Mouse (Mus musculus) adrenal gland, postnatal 4 days (tissue): Measurements from ENCODE around the gene Ap3b1. TPM values are rescaled to one million over a fixed set of nuclear protein-coding genes. Genes with fewer than 3 reads are reported as not detected.

Experiments
- DNase-seq, 2 experiments: peaks; one replicate each; pipeline ENCODE4 v3.0.0; 2021 to 2022; ENCODE audit warnings: low spot score in 2 of 2, mixed read lengths in 2 of 2
- total RNA-seq, 2 experiments: library from RNA; stranded (reverse); gene quantifications; 2 replicates each; pipeline ENCODE4 v1.2.3; 2021

The Ap3b1 gene
- total RNA-seq, 2 experiments from 2014 or later: 48.1 to 53.5 TPM

DNA sequence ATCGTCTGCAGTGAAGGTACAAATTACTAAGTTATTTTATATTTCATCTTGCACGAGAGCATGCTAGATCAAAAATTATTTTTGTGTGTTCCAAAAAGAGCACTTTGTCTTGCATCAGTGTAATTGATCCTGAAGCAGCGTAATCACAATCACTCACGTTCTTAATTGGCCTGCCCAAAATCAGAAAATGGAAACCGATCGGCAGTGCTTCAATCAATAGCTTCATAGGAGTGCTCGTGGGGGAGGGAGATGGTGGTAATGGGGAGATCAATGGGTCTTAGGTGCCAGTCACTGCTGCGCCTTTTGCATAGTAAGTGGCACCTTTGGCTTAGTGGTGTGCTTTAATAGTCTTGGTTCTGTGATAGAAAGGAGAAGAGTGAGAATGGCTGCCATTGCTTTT, 174.8 kb downstream of the Ap3b1 start:
- no peak for DNase-seq

DNA sequence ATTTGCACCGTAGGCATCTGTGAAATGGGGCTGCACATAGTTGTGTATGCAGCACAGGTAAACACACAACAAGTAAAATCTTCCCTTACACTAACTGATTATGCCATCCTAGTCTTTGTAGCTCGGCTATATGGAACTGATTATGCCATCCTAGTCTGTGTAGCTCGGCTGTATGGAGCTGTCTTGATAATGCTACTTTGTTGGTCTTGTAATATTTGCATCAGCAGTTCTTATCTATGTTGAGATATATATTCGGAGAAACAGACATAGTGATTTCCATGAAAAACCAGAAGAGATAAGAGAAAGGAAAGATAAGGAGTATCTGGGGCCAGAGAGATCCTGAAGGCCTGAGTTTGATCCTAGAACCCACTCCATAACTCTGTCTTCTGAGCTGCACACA, 178.6 kb downstream of the Ap3b1 start:
- DNase-seq: no peak

DNA sequence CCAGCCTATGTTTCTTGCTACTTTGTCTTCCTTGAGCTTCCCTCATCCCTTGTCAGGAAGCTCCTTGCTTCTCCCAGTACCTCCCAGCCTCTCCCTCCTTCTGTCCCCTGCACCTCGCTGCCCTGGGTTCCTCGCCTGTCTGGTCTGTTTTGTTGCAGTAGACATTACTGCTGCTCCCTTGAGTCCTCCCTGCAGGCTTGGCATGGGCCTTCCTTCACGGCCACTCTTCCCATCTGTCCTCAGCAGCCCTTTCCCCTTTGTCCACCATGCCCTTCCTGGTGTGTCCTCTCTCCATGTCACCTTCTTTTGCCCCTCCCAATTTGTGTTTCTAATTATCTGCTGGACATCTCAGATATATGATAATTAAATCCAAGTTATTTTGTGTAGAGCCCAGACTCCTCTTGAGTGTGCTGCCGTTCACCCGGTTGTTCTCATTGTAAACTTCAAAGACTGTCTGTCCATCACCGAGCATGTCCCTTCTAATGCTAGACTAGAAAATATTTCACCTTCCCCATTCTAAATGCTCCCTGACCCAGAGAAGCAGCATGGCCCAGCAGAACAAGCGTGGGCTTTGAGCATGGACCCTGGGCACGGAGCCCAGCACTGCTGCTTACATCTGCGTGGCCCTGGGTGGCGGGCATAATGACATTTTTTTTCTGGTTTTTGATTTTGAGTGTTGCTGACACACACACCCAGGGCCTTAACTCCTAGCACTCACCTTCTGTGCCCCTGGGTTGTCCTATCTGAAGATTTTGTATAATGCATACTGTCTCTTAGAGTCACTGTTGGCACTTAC, 181.3 kb downstream of the Ap3b1 start:
- DNase-seq: no peak

DNA sequence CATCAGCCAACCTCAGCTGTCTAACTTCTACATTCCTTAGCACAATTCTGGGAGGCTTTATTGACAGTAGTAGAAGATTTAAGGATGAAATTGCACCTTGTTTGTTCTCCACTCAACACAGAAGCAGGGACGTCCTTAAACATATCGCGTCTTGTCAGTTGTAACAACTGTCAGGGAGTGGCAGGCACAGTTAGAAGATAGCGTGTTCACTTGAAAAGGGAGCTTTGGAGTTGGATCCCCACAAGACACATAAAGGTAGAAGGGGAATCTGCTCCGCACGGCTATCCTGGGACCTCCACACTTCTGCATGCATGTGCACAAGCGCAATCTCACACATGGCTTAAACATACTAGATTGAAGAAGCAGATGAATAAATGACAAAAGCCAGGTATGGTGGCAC, 183.3 kb downstream of the Ap3b1 start:
- no peak for DNase-seq

DNA sequence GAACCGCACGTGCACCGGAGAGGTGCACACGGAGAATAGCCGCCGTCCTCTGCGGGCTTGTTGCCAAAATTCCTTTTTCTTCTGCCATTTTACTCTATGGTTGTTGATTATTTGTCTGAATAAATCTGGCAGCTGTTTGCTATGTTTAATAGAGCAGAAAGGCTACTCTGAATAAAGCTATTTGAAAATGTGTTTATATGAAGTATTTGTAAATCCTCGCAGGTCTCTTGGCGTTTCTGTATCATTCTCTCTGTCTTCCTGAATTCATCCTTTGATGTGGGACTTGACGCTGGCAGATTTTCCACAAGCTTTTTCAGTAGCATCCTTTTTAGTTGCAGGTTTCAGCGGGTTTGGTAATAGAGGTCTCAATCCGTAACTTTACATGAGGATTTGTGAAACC, 185.5 kb downstream of the Ap3b1 start:
- no peak for DNase-seq

DNA sequence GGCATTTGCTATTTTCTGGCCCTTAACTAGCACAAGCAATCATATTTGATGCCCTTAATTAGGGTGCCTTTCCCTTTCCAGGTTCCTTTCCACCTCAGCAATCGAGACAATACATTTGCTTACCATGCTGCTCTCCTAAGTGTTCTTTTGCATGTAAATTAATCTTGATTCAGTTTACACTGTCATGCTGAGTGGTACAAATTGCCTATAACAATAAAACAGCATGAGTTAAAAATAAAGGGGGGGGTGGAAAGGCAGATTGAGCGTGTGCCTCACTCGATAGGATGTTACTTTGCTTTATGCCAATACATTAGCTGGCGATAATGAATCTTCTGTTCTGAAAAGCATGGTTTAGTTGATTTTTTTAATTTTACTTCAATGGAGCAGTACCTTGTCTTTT, 187.0 kb downstream of the Ap3b1 start:
- no peak for DNase-seq

DNA sequence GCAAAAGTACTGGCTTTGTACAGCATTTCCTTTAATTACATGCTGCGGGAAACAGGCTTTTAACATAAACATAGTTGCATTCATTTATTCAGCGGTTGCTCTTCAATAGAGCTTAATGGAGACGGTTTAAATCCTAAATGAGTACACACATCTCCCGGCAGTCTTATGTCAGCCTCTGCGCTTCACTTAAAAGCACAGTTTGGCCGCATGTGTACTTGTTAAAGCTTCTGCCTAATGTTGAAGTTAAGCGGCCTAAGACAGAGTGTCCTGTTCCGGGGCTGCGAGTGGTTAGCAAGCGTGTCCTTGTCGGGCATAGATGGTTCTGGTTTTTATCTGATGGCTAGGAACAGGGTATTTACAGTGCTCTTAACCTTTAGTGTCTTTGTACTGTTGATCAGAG, 187.5 kb downstream of the Ap3b1 start:
- DNase-seq: no peak

DNA sequence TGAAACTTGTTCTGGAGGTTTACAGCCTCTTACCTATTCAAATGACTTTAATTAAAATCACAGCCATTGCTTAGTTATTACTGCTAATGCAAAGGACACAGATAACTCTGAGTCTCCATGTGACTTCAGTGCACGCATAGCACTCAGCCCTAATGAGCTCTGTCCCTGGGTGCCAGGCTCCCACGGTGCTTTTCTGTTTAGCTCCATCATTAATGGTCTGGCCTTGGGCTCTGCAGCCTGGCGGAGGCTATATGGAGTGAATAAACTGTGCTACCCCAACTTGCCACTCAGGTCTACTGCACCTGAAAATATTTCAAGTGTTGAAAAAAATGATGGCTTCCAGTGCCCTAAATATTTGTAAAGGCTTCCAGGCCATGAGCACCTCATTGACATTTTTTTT, 190.8 kb downstream of the Ap3b1 start:
- no peak for DNase-seq

DNA sequence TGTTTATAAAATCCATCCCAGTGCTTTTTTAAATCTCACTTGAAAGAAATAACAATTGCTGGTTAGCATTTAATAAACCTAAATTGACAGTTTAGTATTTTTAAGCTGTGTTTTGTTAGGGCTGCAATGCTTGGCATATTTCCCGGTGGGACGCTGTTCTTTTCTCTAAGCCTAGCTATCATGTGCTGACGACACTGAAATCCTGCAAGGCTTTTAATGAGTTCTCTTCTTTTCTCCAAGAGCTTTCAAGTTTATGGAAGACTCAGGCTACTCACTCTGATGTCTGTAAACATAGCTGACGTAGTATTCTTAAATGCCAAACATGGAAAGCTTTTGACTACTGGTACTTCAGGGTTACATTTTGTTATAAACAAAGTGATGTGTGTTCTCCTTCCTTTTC, 191.3 kb downstream of the Ap3b1 start:
- no peak for DNase-seq

DNA sequence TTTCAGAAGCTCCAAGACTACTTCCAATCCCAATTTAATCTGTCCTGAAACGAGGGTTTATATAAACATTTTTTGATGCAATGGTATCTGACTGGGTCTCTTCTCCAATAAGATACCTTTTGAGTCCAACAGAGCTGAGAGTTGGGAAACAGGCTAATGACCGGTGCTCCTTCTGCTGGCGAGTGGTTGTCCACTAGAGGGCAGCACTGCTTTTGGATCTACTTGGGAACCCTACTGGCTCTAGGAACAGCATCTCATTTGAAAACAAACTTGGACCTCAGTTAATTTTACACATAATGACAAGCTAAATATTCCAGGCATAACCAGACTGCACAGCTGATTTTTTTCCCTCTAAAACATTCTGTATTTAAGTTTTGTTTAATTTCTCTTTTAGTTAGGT, 201.3 kb downstream of the Ap3b1 start:
- peak; percentile 51 to 56 for DNase-seq

DNA sequence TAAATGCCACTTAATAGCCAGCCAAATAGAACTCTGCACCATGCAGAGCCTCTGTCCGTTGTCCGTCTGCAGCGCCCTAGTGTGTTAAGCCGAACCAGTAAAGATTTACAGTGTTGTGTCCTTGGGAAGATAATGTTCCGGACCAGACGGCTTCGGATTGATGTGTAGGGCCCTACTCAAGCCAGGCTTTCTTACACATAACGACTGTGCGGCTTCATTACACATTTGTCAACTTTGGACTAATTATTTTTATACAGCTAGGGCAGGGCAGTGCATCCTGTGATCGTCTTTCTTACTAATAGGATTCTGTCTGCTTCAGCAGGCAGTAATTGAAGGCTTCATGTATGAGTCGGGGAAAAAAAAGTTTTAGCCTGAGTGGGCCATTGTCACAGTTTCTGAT, 202.1 kb downstream of the Ap3b1 start:
- no peak for DNase-seq

DNA sequence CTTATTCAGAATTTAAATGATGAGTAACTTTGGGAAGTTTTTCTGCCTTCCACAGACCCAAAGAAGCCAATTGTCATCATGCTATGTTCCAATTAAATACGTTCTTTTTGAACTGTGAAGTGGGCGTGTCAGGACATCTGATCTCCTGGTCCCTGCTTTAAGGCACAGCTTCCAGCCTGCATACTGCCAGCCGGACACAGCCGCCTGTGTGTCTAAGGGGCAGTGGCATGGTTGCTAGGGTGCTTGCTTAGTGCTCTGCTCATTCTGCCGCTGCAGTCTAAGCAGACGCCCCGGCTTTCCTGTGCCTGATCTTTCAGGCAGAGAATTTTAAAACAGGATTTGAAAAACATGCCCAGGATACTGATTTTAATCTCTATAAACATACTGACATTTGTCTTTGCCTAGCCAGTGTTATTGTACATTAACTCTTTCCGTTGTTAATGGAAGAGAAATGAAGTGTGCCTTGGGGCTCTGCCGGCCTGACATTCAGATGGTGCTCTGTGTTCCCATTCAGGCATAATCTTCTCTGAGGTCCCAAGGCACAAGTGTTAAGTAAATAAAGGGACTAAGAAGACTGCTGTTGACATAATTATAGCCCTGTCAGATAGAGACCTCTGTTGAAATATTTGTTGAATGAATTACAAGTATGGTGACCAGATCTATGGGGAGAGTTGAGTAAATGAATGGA, 204.0 kb downstream of the Ap3b1 start:
- no peak for DNase-seq

DNA sequence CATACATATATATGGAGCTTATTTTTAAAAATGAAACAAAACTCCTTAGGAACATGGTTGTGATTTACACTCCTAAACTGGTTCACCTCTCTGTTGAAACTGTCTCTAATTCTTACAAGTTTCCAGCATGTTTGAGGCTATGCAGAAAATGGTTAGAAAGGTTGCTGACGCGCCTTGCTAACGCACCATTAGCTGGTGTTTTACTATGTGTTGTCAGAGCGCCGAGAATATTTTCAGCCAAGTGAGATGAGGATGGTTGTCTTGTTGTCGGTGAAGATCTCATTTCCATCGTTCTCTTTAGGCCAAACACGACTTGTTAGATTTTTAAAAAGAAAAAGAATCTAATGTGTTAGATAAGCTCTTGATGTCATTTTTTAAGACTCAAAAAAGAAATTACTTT, 205.1 kb downstream of the Ap3b1 start:
- DNase-seq: no peak

DNA sequence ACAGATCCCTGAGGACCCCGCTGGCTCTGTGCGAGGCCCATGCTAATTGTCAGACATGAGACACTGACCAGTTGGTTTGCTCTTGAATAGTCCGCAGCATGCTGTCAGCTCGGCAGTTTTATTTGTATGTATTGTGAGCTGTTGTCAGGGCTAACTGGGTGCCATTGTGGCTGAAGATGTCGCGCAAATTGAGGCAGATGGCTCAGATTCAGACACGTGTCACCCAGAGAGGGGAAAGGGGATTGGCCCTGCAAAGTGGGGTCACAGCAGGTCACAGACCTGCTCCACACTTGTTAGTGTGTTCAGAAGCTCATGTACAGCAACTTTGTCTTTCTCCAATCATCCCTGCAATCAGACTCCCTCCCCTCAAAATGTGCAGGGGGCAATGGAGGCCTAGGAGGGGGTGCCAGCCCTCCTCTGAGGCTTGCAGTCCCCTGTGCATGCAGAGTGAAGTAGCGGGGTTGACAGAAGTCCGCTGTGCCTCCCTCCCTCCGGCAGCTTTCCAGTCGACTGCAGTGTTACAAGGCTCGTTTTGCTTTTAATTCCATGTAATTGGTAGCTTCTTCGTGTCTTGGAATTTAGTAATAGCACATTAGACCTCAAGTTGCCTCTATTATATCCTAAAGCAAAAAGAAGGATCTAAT, 205.7 kb downstream of the Ap3b1 start:
- DNase-seq: no peak

DNA sequence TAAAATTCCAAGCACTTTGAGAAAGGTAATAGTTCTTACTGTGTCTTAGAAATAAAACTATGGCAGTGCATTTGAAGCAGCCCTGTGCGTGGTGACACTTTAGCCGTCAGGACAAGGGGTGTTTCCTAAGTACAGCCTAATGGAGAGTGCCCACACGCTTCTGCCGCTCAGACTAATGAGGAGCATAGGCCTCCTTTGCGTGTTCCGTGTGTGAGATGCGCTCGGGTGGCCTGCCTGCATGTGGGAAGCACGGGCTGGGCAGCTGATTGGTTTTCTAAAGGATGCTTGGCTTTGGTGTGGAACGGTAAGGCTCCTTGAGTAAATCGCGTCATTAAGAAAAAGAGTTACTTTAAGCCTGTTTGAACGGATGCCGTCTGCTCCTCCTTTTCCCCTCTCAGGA, 206.4 kb downstream of the Ap3b1 start:
- no peak for DNase-seq

DNA sequence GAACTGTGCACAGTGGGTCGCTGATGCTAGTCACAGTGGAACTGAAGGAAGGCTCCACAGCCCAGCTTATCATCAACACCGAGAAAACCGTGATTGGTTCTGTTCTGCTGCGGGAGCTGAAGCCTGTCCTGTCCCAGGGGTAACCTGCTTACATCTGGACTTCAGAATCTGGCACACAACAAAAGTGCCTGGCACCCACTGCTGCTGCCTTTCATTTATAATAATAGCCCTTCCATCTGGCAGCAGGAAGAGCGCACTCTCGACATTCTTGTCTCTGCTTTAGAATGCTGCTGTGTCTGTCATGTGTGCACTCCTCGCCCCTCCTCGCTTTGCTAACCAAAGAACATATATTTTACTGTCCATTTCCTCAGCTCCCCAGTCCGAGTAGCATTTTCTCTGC, 206.9 kb downstream of the Ap3b1 start:
- no peak for DNase-seq

DNA sequence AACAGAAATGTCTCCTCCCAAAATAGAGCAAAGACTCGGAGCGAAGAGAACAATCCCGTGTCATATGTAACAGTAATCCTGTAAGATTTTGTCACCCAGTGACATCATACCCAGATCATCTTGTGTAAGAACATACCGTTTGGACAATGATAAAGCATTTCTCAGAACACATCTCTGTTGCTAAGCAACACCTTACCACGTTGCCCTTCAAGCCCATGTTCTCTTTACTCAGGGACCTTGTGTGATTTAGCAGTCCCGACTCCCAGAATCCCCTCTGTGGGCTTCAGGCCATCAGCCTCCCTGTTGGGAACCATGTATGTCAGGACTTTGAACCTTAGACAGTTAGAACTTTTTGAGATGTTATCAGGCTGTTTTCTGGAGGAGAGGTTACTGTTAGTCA, 209.0 kb downstream of the Ap3b1 start:
- no peak for DNase-seq

DNA sequence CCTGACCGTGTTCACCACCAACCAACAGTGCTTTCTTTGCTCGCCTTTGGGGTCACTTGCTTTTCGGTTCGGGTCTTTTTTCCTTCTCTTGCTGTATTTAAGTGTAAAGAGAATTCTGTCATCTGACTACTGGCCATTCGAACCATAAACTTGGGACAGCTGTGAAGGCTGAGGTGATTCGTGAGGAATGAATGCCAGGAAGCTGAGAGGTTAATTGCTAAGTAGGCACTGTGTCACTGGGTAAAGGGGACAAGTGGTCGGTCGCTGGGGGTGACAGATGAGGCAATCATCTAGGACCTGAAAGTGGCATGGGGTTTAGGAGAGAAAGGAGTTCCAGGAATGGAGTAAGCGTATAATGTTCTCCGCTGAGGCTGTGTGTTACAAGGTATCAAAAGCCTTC, 212.2 kb downstream of the Ap3b1 start:
- no peak for DNase-seq

DNA sequence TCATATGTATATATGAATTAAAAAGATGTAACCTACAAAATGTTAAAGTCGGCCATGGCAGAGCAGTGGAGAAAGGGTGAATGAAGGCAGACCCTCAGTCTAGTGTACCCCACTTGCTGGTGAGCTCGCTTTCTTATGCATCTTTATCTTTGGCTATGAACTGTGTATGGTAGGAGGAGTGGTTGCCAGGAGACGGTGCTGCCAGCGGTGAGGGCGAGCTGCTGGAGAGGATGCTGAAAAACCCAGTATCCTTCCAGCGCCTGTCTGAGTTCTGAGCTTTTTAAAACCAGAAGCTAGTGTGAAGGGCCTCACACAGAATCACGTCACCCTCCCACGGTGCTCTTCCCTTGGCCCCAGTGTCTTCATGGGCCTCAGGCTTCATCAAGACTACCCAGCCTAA, 214.6 kb downstream of the Ap3b1 start:
- DNase-seq: no peak

DNA sequence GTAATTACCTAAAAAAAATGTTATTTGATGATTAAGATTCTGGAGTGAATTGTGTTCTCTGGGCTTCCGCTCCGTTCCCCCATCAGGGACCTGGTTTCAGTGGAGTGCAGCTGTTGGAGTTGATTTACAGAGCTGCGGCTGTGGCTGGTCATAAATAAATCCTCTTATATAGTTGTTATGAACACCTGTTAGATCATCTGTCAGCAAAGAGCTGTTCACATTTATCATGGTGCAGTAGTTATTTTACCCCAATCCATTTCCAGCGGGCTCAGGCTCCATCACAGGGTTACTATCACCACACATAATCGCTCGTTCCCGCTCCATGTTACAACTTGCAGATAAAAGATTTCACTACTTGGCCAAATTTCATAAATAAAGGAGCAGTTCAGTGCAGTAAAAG, 215.1 kb downstream of the Ap3b1 start:
- DNase-seq: no peak

DNA sequence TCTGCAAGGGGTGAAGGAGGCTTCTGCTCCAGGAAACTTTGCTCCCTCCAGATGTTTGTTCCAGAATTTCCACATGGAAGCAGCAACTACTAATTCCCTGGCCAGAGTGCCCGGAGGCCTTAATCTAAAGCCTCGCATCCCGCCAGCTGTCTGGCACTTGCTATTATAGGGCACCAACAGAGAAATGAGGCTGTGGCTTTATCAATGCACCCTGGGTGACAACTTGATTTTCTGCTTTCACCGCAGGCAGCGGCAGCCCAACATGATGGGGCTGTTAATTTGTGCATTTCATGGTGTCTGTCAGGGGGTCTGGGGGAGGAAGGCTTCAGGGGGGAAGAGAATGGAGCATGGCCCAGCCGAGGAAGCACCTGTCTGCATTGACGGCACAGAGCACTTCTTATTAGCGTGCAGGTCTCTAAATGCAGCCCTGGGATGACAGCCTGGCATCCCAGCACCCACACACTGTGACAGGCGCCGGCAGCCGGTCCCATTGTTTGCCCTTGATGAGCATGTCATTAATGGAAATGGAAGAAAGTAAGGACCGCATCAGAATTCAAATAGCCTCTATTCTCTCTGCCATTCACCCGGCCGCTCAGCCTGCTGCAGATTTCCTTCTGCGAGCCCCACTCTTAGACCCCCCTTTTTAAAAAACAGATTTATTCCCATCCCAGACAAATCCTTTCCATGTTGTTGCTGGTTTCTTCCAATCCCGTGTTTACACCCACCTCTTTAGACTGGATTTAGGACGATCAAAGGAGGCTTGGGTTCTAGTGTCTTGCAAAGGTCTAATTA, 217.0 kb downstream of the Ap3b1 start:
- DNase-seq: no peak
